Mouse (Mus musculus): ENCODE data around the gene Lamc2. TPM values are rescaled to one million over a fixed set of nuclear protein-coding genes. Genes with fewer than 3 reads are reported as not detected.

The Lamc2 gene
- 4.5 TPM for polyA plus RNA-seq (2014; fragmentation: Illumina TruSeq; extraction: RNeasy Lipid Tissue Mini Kit (QIAGEN cat#74804); ENCODE audit: low read depth, low replicate concordance)

DNA sequence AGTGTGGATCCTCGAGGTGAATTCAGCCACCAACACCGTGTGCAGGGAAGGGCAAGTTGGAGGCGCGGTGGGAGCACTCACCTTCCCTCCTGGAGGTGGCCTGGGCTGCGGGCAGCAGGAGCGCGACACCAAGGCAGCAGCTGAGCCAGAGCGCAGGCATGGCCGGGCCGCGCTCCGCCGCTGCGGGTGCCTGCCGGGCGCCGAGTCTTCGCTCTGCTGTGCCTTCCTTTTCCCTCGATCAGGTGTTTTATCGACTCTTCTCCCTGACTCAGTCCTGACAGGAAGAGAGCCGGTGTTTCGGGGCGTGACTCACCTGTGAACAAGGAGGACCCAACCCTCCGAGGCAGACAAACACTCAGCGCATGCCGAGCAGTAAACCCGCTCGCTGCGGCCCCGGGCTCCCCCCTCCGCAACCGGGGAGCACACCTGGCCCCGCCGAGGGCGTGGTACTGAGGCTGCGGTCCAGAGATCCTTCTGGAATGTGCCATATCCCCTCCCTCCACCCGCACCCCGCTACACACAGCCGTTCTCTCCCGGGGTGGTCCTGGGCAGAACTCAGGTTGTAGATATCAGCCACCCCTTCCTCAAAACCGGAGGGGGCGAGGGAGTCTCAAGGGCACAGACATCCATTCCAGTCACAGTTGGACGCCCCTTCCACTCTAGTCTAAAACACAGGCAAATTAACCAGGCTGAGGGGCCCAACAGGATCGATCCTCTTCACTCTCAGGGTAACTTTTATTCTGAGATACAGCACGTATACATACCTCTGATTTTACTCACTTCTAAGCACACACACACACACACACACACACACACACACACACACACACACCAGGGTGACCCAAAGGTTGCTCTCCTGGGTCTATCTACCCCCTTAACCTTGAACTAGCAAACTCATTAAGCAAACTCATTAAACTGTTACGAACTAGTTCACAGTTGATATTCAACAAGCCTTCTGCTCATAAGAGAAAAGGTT lies at the start of gene Lamc2:
Lamc2 (minus strand) TSS at position 620 of the 976 bp plus-strand sequence.

Other genes starting within 250 kb of the Lamc2 start
- gene Nmnat2, start 231.5 kb downstream of the Lamc2 start, polyA plus RNA-seq (2014; fragmentation: Illumina TruSeq; extraction: RNeasy Lipid Tissue Mini Kit (QIAGEN cat#74804); ENCODE audit: low read depth, low replicate concordance) = 0.18 TPM
- gene Lamc1, start 146.3 kb upstream of the Lamc2 start, polyA plus RNA-seq (2014; fragmentation: Illumina TruSeq; extraction: RNeasy Lipid Tissue Mini Kit (QIAGEN cat#74804); ENCODE audit: low read depth, low replicate concordance) = 88.7 TPM
- gene Shcbp1l, start 238.7 kb upstream of the Lamc2 start, polyA plus RNA-seq (2014; fragmentation: Illumina TruSeq; extraction: RNeasy Lipid Tissue Mini Kit (QIAGEN cat#74804); ENCODE audit: low read depth, low replicate concordance) = not detected